Mouse (Mus musculus) kidney, adult 2 months (tissue): Measurements from ENCODE around the gene Nat14.
A peak's percentile ranks its signal among the peaks of the same experiment; 100 is the strongest.

ENCODE experiments used
- CTCF ChIP-seq: fragments of 200-500 bp; conservative IDR thresholded peaks from 2 replicates; pipeline ENCODE4 v1.5.1; 2011; ENCODE audit warnings: low read depth, mild to moderate bottlenecking, control low read depth, low read length, moderate library complexity, mixed read lengths; ENCODE audit not compliant: insufficient read depth, insufficient read length
- POLR2A ChIP-seq: fragments of 200-500 bp; IDR thresholded peaks from one replicate; pipeline ENCODE4 v1.6.1; 2011; ENCODE audit warnings: low read depth, low read length, control low read depth

GRCm38 (mm10) chr7:4964272-4964671 is 42.4 kb downstream of the Nat14 start, which contains the start of gene Sbk2:
- TF ChIP-seq POLR2A = no peak
- TF ChIP-seq CTCF = peak; percentile 63
